Mouse (Mus musculus): ENCODE data around the gene Dnajc9. TPM values are rescaled to one million over a fixed set of nuclear protein-coding genes. Genes with fewer than 3 reads are reported as not detected.

The Dnajc9 gene
- polyA plus RNA-seq, 1 experiment from 2014 or later: 164 TPM

DNA sequence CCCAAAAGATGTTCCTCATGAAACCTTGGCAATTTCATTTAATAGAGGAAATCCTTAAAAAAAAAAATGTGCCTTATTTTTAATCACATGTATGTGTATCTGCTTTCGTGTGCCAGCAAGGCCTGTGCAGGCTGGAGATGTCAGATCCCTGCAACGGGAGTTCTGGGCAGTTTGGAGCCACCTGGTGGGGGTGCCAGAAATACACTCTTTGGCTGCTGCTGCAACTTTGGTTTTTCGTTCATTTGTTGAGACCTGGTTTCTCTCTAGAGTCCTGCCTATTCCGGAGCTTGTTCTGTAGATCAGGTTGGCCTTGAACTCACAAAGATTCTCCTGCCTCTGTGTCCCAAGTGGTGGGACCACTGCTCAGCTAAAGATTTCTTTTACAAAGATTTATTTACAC, 10.2 kb upstream of the Dnajc9 start:
- ATAC-seq (ENCODE audit: low FRiP score) (no peak), DNase-seq (ENCODE audit: low spot score) (peak; percentile 13)
- H3K36me3 ChIP-seq (ENCODE audit: control insufficient read depth, insufficient read depth, low read length): no peaks in the 10 kb centered on the region
- H3K27me3 ChIP-seq (ENCODE audit: control insufficient read depth, insufficient read depth, low read length): no peaks in the 10 kb centered on the region
- no peaks in the 10 kb centered on the region for H3K4me1 ChIP-seq (replicated peaks; ENCODE audit: control insufficient read depth, insufficient read depth, low read length)
- no peaks in the 10 kb centered on the region for H3K9me3 ChIP-seq (ENCODE audit: control insufficient read depth, low read length)
- H3K27ac ChIP-seq (ENCODE audit: low read depth, low read length): no peak overlapping the region
- WGBS: 38% methylated on average over 4 of the region's 4 CpGs
- H3K4me3 ChIP-seq (ENCODE audit: low read depth, low read length): no peak overlapping the region
- H3K9ac ChIP-seq (ENCODE audit: low read depth, low read length): no peak overlapping the region
- H3K4me2 ChIP-seq (replicated peaks; ENCODE audit: low read depth, low read length): no peak overlapping the region

DNA sequence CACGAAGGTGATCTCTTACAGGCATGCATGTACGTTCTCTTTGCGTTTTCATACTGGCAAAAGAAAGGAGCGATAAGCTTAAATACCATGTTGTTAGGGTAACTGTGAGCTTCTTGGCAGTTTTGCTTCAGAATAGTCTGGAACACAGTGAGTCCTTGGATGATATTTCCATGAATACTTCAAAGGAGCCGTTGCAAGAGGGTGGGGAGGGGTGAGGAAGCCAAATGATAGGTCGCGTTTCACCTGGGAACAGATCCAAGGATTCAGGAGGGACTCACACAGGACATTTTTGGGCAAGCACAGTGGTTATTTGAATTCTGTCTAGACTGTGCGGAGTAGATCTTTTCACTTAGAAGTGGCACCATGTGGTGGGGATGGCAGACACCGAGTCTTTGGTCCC, 8.5 kb upstream of the Dnajc9 start:
- Histone ChIP-seq H3K9me3 (ENCODE audit: control insufficient read depth, low read length) (no peaks in the 10 kb centered on the region), H3K4me2 (replicated peaks; ENCODE audit: low read depth, low read length) (no peak overlapping the region), H3K9ac (ENCODE audit: low read depth, low read length) (no peak overlapping the region), H3K36me3 (ENCODE audit: control insufficient read depth, insufficient read depth, low read length) (no peaks in the 10 kb centered on the region), H3K4me3 (ENCODE audit: low read depth, low read length) (no peak overlapping the region), H3K27ac (ENCODE audit: low read depth, low read length) (no peak overlapping the region), H3K4me1 (replicated peaks; ENCODE audit: control insufficient read depth, insufficient read depth, low read length) (no peaks in the 10 kb centered on the region), H3K27me3 (ENCODE audit: control insufficient read depth, insufficient read depth, low read length) (no peaks in the 10 kb centered on the region)
- WGBS: 85% methylated on average over 9 of the region's 9 CpGs
- ATAC-seq (ENCODE audit: low FRiP score): no peak
- no peak for DNase-seq (ENCODE audit: low spot score)

- WGBS: under 1% methylated on average over 68 of the region's 68 CpGs
- Histone ChIP-seq H3K27ac (ENCODE audit: low read depth, low read length) (peak within 1 kb of the TSS; percentile 74), H3K27me3 (ENCODE audit: control insufficient read depth, insufficient read depth, low read length) (no peaks in the 10 kb centered on the region), H3K4me1 (replicated peaks; ENCODE audit: control insufficient read depth, insufficient read depth, low read length) (no peaks in the 10 kb centered on the region), H3K9ac (ENCODE audit: low read depth, low read length) (peak within 1 kb of the TSS; percentile 90), H3K4me2 (replicated peaks; ENCODE audit: low read depth, low read length) (peak within 1 kb of the TSS; percentile 57), H3K9me3 (ENCODE audit: control insufficient read depth, low read length) (no peaks in the 10 kb centered on the region), H3K4me3 (ENCODE audit: low read depth, low read length) (peak within 1 kb of the TSS; percentile 72), H3K36me3 (ENCODE audit: control insufficient read depth, insufficient read depth, low read length) (no peaks in the 10 kb centered on the region; the same call in 1 of the 2 replicates)
- ATAC-seq (ENCODE audit: low FRiP score) (peak; percentile 96), DNase-seq (ENCODE audit: low spot score) (peak; percentile 99)
Observed at GRCm38 (mm10) chr14:20393205-20393913, 4.6 kb upstream of the Dnajc9 start, which contains the start of gene Mrps16. Gene Mrps16, minus strand, starts transcription at chr14:20393634.

DNA sequence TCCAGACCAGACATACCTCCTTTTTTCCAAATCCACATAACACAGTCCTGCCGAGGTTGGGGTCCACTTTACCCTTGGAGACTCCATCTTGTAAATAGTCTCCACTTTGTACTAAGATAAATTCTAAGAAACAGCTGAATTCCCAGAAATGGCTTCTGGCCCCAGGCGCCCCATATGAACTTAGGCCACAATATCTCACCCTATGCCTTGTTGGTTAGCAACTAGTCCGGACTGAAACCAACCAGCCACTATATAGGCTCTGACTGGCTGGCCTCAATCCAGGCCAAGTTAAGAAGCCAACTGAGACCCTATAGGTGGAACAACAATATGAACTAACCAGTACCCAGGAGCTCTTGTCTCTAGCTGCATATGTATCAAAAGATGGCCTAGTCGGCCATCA, 3.6 kb upstream of the Dnajc9 start:
- Histone ChIP-seq H3K4me1 (replicated peaks; ENCODE audit: control insufficient read depth, insufficient read depth, low read length) (0 out of 2 replicates have a peak, but pooled peaks cover 4% of the 10 kb centered on the region), H3K4me2 (replicated peaks; ENCODE audit: low read depth, low read length) (no peak overlapping the region), H3K27ac (ENCODE audit: low read depth, low read length) (no peak overlapping the region), H3K9me3 (ENCODE audit: control insufficient read depth, low read length) (no peaks in the 10 kb centered on the region), H3K4me3 (ENCODE audit: low read depth, low read length) (no peak overlapping the region), H3K36me3 (ENCODE audit: control insufficient read depth, insufficient read depth, low read length) (no peaks in the 10 kb centered on the region; the same call in 1 of the 2 replicates), H3K27me3 (ENCODE audit: control insufficient read depth, insufficient read depth, low read length) (no peaks in the 10 kb centered on the region), H3K9ac (ENCODE audit: low read depth, low read length) (no peak overlapping the region)
- ATAC-seq (ENCODE audit: low FRiP score): no peak
- 93% methylated on average over 4 of the region's 4 CpGs for WGBS
- no peak for DNase-seq (ENCODE audit: low spot score)

DNA sequence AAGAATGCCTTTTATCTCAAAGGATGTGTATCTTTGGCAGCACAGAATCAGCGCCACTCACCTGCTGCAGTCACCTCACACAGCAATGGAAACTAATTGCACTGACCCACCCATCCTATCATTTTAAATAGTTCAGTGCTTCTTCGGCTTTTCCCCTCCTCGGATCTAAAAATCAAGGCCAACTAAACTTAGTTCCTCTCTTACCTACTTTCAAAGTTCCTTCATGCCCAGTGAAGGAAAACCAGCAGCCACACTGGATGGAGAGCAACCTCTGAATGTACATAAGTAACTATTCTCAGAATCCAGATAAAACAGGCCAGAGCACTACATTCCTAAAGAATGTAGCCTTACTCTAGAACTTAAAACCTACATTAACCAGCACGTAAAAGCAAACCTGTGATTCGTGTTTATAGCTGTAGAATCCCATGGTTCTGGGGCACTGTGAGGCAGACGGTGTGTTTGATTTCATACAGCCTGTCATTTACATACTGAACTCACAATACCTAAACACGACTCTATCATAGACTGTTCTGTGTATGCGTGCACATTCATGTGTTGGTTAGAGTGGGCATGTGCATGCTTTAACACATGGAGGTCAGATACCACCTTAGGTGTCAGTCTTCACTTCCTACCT, 853 bp upstream of the Dnajc9 start:
- peak overlapping the region; percentile 74; the same call in 1 of the 2 replicates for H3K4me3 ChIP-seq (ENCODE audit: low read depth, low read length)
- no peak overlapping the region for H3K9ac ChIP-seq (ENCODE audit: low read depth, low read length)
- peaks cover 10% of the 10 kb centered on the region for H3K4me1 ChIP-seq (replicated peaks; ENCODE audit: control insufficient read depth, insufficient read depth, low read length)
- no peaks in the 10 kb centered on the region; the same call in 1 of the 2 replicates for H3K36me3 ChIP-seq (ENCODE audit: control insufficient read depth, insufficient read depth, low read length)
- no peaks in the 10 kb centered on the region for H3K27me3 ChIP-seq (ENCODE audit: control insufficient read depth, insufficient read depth, low read length)
- no peak for ATAC-seq (ENCODE audit: low FRiP score)
- no peak overlapping the region for H3K4me2 ChIP-seq (replicated peaks; ENCODE audit: low read depth, low read length)
- WGBS: 92% methylated on average over 8 of the region's 8 CpGs
- no peaks in the 10 kb centered on the region for H3K9me3 ChIP-seq (ENCODE audit: control insufficient read depth, low read length)
- no peak for DNase-seq (ENCODE audit: low spot score)
- no peak overlapping the region for H3K27ac ChIP-seq (ENCODE audit: low read depth, low read length)

GRCm38 (mm10) chr14:20379753-20380430, 8.8 kb downstream of the Dnajc9 start:
- 91% methylated on average over 9 of the region's 9 CpGs for WGBS
- ATAC-seq (ENCODE audit: low FRiP score) (no peak), DNase-seq (ENCODE audit: low spot score) (no peak)
- Histone ChIP-seq H3K9me3 (ENCODE audit: control insufficient read depth, low read length) (no peaks in the 10 kb centered on the region), H3K27me3 (ENCODE audit: control insufficient read depth, insufficient read depth, low read length) (no peaks in the 10 kb centered on the region), H3K4me3 (ENCODE audit: low read depth, low read length) (no peak overlapping the region), H3K4me1 (replicated peaks; ENCODE audit: control insufficient read depth, insufficient read depth, low read length) (no peaks in the 10 kb centered on the region), H3K36me3 (ENCODE audit: control insufficient read depth, insufficient read depth, low read length) (0 out of 2 replicates have a peak, but pooled peaks cover 2% of the 10 kb centered on the region), H3K27ac (ENCODE audit: low read depth, low read length) (no peak overlapping the region), H3K4me2 (replicated peaks; ENCODE audit: low read depth, low read length) (no peak overlapping the region), H3K9ac (ENCODE audit: low read depth, low read length) (no peak overlapping the region)

- Histone ChIP-seq H3K9me3 (ENCODE audit: control insufficient read depth, low read length) (no peaks in the 10 kb centered on the region), H3K4me3 (ENCODE audit: low read depth, low read length) (no peak overlapping the region), H3K27ac (ENCODE audit: low read depth, low read length) (no peak overlapping the region), H3K36me3 (ENCODE audit: control insufficient read depth, insufficient read depth, low read length) (0 out of 2 replicates have a peak, but pooled peaks cover 2% of the 10 kb centered on the region), H3K9ac (ENCODE audit: low read depth, low read length) (no peak overlapping the region), H3K4me1 (replicated peaks; ENCODE audit: control insufficient read depth, insufficient read depth, low read length) (no peaks in the 10 kb centered on the region), H3K27me3 (ENCODE audit: control insufficient read depth, insufficient read depth, low read length) (no peaks in the 10 kb centered on the region), H3K4me2 (replicated peaks; ENCODE audit: low read depth, low read length) (no peak overlapping the region)
- no peak for DNase-seq (ENCODE audit: low spot score)
- 94% methylated on average over 5 of the region's 5 CpGs for WGBS
- ATAC-seq (ENCODE audit: low FRiP score): no peak
Observed at GRCm38 (mm10) chr14:20379087-20379640, 9.5 kb downstream of the Dnajc9 start.

- H3K27me3 ChIP-seq (ENCODE audit: control insufficient read depth, insufficient read depth, low read length): no peaks in the 10 kb centered on the region
- no peaks in the 10 kb centered on the region for H3K9me3 ChIP-seq (ENCODE audit: control insufficient read depth, low read length)
- H3K4me1 ChIP-seq (replicated peaks; ENCODE audit: control insufficient read depth, insufficient read depth, low read length): no peaks in the 10 kb centered on the region
- no peak overlapping the region for H3K4me3 ChIP-seq (ENCODE audit: low read depth, low read length)
- H3K27ac ChIP-seq (ENCODE audit: low read depth, low read length): no peak overlapping the region
- ATAC-seq (ENCODE audit: low FRiP score) (peak; percentile 53; the same call in 1 of the 2 replicates), DNase-seq (ENCODE audit: low spot score) (peak; percentile 60)
- H3K36me3 ChIP-seq (ENCODE audit: control insufficient read depth, insufficient read depth, low read length): 0 out of 2 replicates have a peak, but pooled peaks cover 2% of the 10 kb centered on the region
- H3K4me2 ChIP-seq (replicated peaks; ENCODE audit: low read depth, low read length): no peak overlapping the region
- H3K9ac ChIP-seq (ENCODE audit: low read depth, low read length): no peak overlapping the region
- 45% methylated on average over 13 of the region's 13 CpGs for WGBS
Observed at GRCm38 (mm10) chr14:20378313-20379061, 10.2 kb downstream of the Dnajc9 start.
